Mouse (Mus musculus) neural tube, embryonic 15.5 days (tissue): ENCODE results near the gene Gpn2. TPM values are rescaled to one million over a fixed set of nuclear protein-coding genes. Genes with fewer than 3 reads are reported as not detected.

Experiments used
- ATAC-seq: fragments of 200-750 bp; cut with Nextera tagmentation; 2 replicates; pipeline ENCODE4 v1.8.0; 2017; ENCODE audit warnings: mild to moderate bottlenecking, moderate TSS enrichment, moderate library complexity; ENCODE audit not compliant: low FRiP score
- H3K27ac ChIP-seq: fragments of 300-500 bp; sonication (generic); replicated peaks from 2 replicates; pipeline ENCODE4 v1.5.1; 2015; ENCODE audit warnings: mild to moderate bottlenecking, inconsistent platforms
- H3K27me3 ChIP-seq: fragments of 300-500 bp; sonication (generic); replicated peaks from 2 replicates; pipeline ENCODE4 v1.6.1; 2015; ENCODE audit warnings: inconsistent platforms
- H3K36me3 ChIP-seq: fragments of 300-500 bp; sonication (generic); 2 replicates; pipeline ENCODE4 v1.6.1; 2015; ENCODE audit warnings: inconsistent platforms
- H3K4me1 ChIP-seq: fragments of 300-500 bp; sonication (generic); 2 replicates; pipeline ENCODE4 v1.6.1; 2015; ENCODE audit warnings: inconsistent platforms
- H3K4me2 ChIP-seq: fragments of 300-500 bp; sonication (generic); 2 replicates; pipeline ENCODE4 v1.6.1; 2015; ENCODE audit warnings: inconsistent platforms, mild to moderate bottlenecking, moderate library complexity
- H3K4me3 ChIP-seq: fragments of 300-500 bp; sonication (generic); replicated peaks from 2 replicates; pipeline ENCODE4 v1.5.1; 2015; ENCODE audit warnings: mild to moderate bottlenecking, inconsistent platforms
- H3K9ac ChIP-seq: fragments of 300-500 bp; sonication (generic); replicated peaks from 2 replicates; pipeline ENCODE4 v1.6.1; 2015; ENCODE audit warnings: mild to moderate bottlenecking, inconsistent platforms
- H3K9me3 ChIP-seq: fragments of 300-500 bp; sonication (generic); replicated peaks from 2 replicates; pipeline ENCODE4 v1.6.1; 2016; ENCODE audit warnings: inconsistent platforms
- WGBS: fragments of 180-500 bp; shearing (Covaris S2); methylation state at CpG from one replicate; pipeline ENCODE4 v1.1.7; 2015; ENCODE audit warnings: mixed read lengths; 5-methylcytosine and 5-hydroxymethylcytosine counted together
- polyA plus RNA-seq: library from polyadenylated mRNA; unstranded; fragments of >200 nt; fragmentation: Nextera tagmentation; extraction: Ambion mirVana; gene quantifications from 2 replicates; pipeline ENCODE4 v1.2.1, GENCODE M21; 2015

The Gpn2 gene
- polyA plus RNA-seq, 1 experiment from 2014 or later: 17.0 TPM

DNA sequence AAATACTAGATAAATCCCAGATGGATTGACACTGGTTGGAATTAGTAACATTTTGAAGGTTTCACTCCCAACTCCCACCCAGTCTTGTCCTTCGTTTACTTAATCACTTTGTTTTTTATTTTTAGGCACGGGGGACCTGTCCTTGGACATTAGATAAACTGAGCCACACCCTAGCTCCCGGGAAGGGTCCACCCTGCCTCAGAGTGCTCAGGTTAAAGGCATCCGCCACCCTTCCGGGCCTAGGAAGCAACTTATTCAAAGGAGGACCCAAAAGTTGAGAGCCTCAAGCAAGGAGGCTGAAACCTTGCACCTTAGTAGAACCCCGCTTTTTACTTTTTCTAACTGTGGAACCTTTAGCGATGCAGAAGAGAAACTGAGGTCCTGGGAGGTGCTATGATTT lies 15.0 kb downstream of the Gpn2 start:
- H3K27ac ChIP-seq: no peak overlapping the region
- peak overlapping the region; percentile 71 for H3K4me2 ChIP-seq
- H3K27me3 ChIP-seq: peaks cover 59% of the 10 kb centered on the region
- peaks cover 19% of the 10 kb centered on the region for H3K4me1 ChIP-seq
- peak overlapping the region; percentile 42; the same call in 1 of the 2 replicates for H3K9ac ChIP-seq
- 25% methylated on average over 7 of the region's 7 CpGs for WGBS
- no peaks in the 10 kb centered on the region for H3K9me3 ChIP-seq
- peak overlapping the region; percentile 43 for H3K4me3 ChIP-seq
- H3K36me3 ChIP-seq: peaks cover 9% of the 10 kb centered on the region
- ATAC-seq: no peak

DNA sequence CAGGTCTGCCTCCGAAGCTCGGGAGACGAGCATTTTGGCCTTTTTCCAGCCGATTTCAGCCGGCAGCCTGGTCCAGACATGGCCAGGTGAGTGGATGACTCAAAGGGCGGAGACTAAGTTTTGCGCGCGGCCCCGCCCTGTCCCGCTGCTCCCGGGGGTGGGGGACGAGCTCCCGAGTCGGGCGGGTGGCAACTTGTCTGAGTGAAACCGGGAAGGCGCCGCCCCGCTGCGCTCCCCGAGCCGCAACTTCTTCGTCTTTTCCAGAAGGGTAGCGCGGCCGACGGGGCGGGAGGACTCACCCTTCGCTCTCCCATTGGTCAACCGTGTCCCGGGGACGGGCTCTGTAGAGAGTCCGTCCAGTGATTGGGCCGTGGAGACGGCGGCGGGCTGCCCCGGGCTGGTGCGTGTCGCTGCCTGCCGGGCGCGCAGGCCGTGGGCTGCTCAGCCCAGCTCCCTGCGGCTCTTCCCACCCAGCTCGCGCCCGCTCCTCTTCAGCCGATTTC lies 15.5 kb downstream of the Gpn2 start:
- Histone ChIP-seq H3K4me1 (peaks cover 19% of the 10 kb centered on the region), H3K4me3 (peak overlapping the region; percentile 43), H3K9me3 (no peaks in the 10 kb centered on the region), H3K27me3 (peaks cover 59% of the 10 kb centered on the region), H3K36me3 (peaks cover 11% of the 10 kb centered on the region), H3K4me2 (peak overlapping the region; percentile 71), H3K9ac (peak overlapping the region; percentile 42; the same call in 1 of the 2 replicates), H3K27ac (no peak overlapping the region)
- 0% methylated on average over 49 of the region's 50 CpGs for WGBS
- ATAC-seq: peak; percentile 76

DNA sequence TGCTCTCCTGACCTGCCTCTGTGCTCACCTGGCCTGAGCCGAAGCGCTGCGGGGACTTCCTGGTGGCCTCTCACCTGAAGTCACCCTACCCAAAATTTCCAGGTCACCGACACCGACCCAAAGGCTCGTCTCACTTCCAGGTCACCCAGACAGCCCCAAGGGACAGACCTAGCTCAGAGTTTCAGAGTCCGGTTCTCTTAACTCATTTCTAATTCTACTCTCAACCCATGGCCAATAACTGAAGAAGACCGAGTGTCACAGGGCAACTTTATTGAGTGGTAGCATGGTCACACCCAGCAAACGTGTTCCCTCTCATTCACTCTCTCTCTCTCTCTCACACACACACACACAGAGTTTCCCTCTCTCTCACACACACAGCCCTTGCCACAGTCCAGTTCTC lies 16.1 kb downstream of the Gpn2 start:
- H3K9ac ChIP-seq: no peak overlapping the region
- peak overlapping the region; percentile 43 for H3K4me3 ChIP-seq
- H3K4me1 ChIP-seq: peaks cover 19% of the 10 kb centered on the region
- no peak overlapping the region for H3K27ac ChIP-seq
- H3K9me3 ChIP-seq: no peaks in the 10 kb centered on the region
- H3K4me2 ChIP-seq: peak overlapping the region; percentile 71
- ATAC-seq: no peak
- WGBS: 15% methylated on average over 9 of the region's 9 CpGs
- peaks cover 59% of the 10 kb centered on the region for H3K27me3 ChIP-seq
- peaks cover 13% of the 10 kb centered on the region for H3K36me3 ChIP-seq

DNA sequence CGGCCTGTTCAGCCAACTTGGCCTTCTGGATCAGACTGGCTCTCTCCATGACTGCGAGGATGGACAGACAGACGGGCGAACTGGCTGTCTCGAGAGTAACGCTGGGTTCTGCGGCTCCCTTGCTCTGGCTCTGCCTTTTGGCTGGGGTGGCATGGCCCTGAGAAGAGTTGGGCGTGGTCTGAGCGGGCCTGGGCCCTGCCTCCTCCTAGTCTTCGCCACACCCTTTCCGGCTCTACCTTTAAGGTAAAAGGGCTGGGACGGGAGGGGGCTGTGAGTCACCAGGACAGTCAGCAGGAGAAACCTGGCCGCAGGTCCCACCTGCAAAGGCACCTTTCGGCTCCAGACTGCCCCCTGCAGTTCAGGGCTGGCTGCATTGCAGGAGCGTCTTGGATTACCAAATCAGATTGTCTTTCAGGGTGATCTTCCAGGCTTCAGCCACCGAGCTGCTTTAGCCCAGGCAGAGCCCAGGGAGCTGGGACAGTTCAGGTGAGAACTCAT lies 17.6 kb downstream of the Gpn2 start, which contains the start of gene Sfn:
Gene Sfn (minus strand): TSS at position 448 of the 498 bp plus-strand sequence.
- no peak for ATAC-seq
- Histone ChIP-seq H3K9me3 (no peaks in the 10 kb centered on the region), H3K4me2 (peak within 1 kb of the TSS; percentile 26), H3K9ac (no peak within 1 kb of the TSS), H3K36me3 (peaks cover 27% of the 10 kb centered on the region), H3K27ac (no peak within 1 kb of the TSS), H3K27me3 (peaks cover 59% of the 10 kb centered on the region), H3K4me1 (peaks cover 19% of the 10 kb centered on the region), H3K4me3 (peak within 1 kb of the TSS; percentile 14)
- under 1% methylated on average over 16 of the region's 16 CpGs for WGBS

DNA sequence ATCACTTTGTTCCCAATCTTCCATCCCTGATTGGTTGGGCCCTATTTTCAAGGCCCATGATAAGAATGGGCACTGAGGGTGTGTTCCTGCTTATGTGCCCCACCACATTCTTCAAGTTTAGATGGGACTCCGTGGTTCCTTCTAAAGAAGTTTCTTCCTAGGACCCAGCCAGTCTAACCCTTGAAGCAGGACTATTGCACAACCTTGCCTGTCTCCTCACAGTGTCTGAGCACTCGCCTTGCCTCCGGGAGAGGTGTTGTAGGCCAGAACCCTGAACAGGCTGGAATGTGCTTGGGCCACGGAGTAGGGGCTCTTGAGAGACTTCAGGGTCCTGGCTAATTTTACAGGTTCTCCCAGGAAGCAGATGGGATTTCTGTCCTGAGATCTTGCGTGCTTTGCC lies 18.9 kb downstream of the Gpn2 start:
- no peak for ATAC-seq
- Histone ChIP-seq H3K27ac (no peak overlapping the region), H3K27me3 (peaks cover 50% of the 10 kb centered on the region), H3K36me3 (peaks cover 39% of the 10 kb centered on the region), H3K4me1 (peaks cover 19% of the 10 kb centered on the region), H3K4me3 (no peak overlapping the region), H3K9ac (no peak overlapping the region), H3K4me2 (no peak overlapping the region), H3K9me3 (no peaks in the 10 kb centered on the region)
- WGBS: 92% methylated on average over 5 of the region's 5 CpGs

DNA sequence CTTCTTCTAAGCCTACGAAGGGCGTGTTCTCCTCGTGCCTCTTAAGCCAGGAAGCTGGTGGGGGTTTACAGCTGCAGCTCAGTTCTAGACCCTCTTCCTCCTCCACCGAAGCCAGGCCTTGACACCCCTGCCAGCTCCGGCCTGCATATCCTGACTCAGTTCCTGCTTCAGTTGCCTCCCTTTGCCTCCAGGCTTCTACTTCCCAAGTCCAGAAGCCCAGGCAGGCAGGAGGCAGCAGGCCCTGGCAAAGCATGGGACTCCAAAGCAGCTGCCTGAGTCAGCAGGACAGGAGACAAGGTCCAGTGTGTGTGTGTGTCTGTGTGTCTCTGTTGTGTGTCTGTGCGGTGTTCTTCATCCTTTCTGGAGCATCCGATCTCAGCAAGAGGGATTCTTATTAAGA lies 20.0 kb downstream of the Gpn2 start:
- no peak overlapping the region for H3K4me3 ChIP-seq
- H3K27me3 ChIP-seq: peaks cover 39% of the 10 kb centered on the region
- H3K27ac ChIP-seq: no peak overlapping the region
- ATAC-seq: no peak
- peaks cover 46% of the 10 kb centered on the region for H3K36me3 ChIP-seq
- no peak overlapping the region for H3K4me2 ChIP-seq
- no peaks in the 10 kb centered on the region for H3K9me3 ChIP-seq
- WGBS: 92% methylated on average over 7 of the region's 7 CpGs
- H3K4me1 ChIP-seq: peaks cover 18% of the 10 kb centered on the region
- H3K9ac ChIP-seq: no peak overlapping the region

DNA sequence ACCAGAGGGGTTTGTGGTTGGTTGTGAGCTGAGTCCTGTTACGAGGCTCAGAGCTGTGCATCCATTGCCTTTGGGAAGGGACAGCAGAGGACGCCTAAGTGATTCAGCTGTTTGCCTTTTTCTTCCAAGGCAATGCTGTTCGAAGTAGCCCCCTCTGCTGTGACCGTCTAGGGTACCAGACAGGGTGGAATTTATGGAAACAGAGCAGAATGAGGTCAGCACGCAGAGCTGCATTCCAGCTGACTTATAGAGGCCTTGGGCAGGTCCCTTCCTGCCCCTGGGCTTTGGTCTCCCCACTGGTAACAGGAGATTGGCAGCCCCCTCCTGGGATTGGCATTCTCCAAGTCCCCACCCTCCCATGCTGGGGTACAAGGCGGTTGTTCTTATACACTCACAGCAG lies 20.7 kb downstream of the Gpn2 start:
- H3K4me2 ChIP-seq: no peak overlapping the region
- WGBS: 56% methylated on average over 6 of the region's 6 CpGs
- no peaks in the 10 kb centered on the region for H3K9me3 ChIP-seq
- peaks cover 46% of the 10 kb centered on the region for H3K36me3 ChIP-seq
- ATAC-seq: no peak
- H3K27ac ChIP-seq: no peak overlapping the region
- H3K27me3 ChIP-seq: peaks cover 32% of the 10 kb centered on the region
- H3K4me3 ChIP-seq: no peak overlapping the region
- H3K4me1 ChIP-seq: peaks cover 11% of the 10 kb centered on the region
- H3K9ac ChIP-seq: no peak overlapping the region

DNA sequence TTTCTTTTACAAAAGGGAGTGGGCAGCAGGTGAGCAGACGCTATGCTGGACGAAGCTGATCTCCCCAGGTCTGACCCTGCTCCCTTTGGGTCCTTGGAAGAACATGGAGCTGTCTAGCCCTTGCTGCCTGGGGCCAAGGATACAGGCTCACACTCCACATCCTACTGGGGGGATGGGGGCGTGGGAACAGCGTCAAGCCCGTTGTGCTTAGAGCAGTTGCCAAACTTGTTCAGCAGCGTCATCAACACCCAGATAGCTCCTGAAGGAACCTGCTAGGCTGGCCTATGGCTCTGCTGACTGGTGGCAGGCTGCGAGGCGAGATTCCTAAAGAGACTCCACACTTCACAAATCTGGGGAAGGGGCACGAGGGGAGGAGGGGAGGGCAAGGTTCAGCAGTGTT lies 21.2 kb downstream of the Gpn2 start:
- ATAC-seq: no peak
- Histone ChIP-seq H3K27me3 (peaks cover 28% of the 10 kb centered on the region), H3K9ac (no peak overlapping the region), H3K4me1 (peaks cover 6% of the 10 kb centered on the region), H3K9me3 (no peaks in the 10 kb centered on the region), H3K36me3 (peaks cover 47% of the 10 kb centered on the region), H3K4me3 (no peak overlapping the region), H3K27ac (no peak overlapping the region), H3K4me2 (no peak overlapping the region)
- 62% methylated on average over 9 of the region's 9 CpGs for WGBS

DNA sequence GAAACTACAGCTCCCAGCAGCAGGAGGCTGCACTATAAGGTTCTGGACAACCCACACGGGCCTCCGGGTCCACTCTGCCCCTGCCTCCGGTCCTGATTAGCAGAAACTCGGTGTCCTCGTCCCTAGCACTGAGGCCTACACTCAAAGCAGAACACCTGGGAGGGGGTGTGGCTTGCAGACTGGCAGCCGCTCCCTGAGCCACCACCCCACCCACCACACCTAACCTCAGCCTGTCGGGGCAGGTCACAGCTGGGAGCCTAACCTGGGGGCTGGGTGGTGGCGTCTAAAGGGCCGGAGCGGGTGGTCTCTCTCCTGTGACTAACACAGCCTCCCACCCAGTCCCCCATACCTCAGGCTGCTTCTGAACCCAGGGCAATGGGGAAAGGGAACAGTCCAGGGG lies 23.1 kb downstream of the Gpn2 start:
- Histone ChIP-seq H3K4me1 (no peaks in the 10 kb centered on the region), H3K9me3 (no peaks in the 10 kb centered on the region), H3K27me3 (peaks cover 17% of the 10 kb centered on the region), H3K36me3 (peaks cover 64% of the 10 kb centered on the region), H3K9ac (no peak overlapping the region), H3K27ac (no peak overlapping the region), H3K4me3 (no peak overlapping the region), H3K4me2 (no peak overlapping the region)
- ATAC-seq: no peak
- WGBS: 78% methylated on average over 10 of the region's 10 CpGs

DNA sequence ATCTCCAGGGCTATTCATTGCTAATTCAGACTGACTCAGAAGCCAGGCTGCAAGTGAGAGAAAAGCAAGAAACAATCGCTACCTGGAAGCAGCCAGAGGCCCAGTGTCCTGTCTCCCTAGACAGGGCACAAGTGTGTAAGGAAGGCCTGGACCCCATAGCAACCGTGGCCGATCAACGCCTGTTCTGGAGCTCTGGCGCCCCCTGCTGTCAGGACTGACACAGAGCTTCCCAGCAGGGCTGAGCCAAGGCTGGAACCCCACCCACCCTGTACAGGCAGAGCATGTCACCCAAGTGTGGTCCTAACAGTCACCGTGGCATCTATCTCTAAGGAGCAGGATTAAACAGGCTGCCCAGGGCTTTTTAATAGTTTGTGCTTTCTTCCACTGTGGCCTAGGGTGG lies 25.6 kb downstream of the Gpn2 start:
- Histone ChIP-seq H3K36me3 (peaks cover 74% of the 10 kb centered on the region), H3K4me1 (no peaks in the 10 kb centered on the region), H3K4me3 (no peak overlapping the region), H3K4me2 (no peak overlapping the region), H3K27me3 (no peaks in the 10 kb centered on the region), H3K9ac (no peak overlapping the region), H3K9me3 (no peaks in the 10 kb centered on the region), H3K27ac (no peak overlapping the region)
- no peak for ATAC-seq
- WGBS: 20% methylated on average over 6 of the region's 6 CpGs

DNA sequence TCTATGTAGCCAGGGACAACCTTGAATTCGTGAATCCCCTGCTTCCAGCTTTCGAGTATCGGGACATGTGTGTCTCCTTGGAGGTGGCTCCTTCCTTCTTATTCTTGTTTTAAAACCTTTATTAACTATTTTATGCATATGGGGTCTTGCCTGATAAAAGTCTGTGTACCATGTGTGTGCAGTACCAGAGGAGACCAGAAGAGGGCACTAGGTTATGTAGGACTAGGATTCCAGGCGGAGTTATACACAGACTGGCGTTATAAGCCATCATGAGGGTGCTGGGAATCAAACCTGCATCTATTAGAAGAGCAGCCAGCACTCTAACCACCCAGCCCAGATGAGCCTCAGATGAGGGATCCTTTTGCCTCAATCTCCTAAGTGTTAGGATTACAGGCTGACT lies 27.7 kb downstream of the Gpn2 start:
- no peak overlapping the region for H3K4me2 ChIP-seq
- H3K9me3 ChIP-seq: no peaks in the 10 kb centered on the region
- no peaks in the 10 kb centered on the region for H3K4me1 ChIP-seq
- no peak overlapping the region for H3K27ac ChIP-seq
- no peaks in the 10 kb centered on the region for H3K27me3 ChIP-seq
- no peak overlapping the region for H3K9ac ChIP-seq
- H3K4me3 ChIP-seq: no peak overlapping the region
- H3K36me3 ChIP-seq: peaks cover 64% of the 10 kb centered on the region
- WGBS: 99% methylated on average over 5 of the region's 5 CpGs
- ATAC-seq: no peak

DNA sequence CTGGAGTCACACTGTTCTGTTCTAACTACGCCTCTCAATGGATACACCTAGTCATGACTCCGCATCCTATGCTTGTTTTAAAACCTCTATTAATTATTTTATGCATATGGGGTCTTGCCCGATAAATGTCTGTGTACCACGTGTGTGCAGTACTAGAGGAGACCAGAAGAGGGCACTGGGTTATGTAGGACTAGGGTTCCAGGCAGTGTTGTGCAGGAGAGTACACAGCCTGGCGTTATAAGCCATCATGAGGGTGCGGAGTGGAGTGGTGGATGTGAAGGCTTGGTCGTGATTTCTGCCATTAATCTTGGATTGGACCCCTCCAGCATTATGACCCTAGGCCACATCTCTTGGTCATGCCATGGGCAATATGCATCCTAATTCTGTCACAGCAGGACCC lies 28.3 kb downstream of the Gpn2 start:
- no peak for ATAC-seq
- H3K27me3 ChIP-seq: no peaks in the 10 kb centered on the region
- WGBS: 97% methylated on average over 7 of the region's 7 CpGs
- H3K9me3 ChIP-seq: no peaks in the 10 kb centered on the region
- H3K9ac ChIP-seq: no peak overlapping the region
- no peak overlapping the region for H3K4me2 ChIP-seq
- H3K27ac ChIP-seq: no peak overlapping the region
- H3K4me3 ChIP-seq: no peak overlapping the region
- no peaks in the 10 kb centered on the region for H3K4me1 ChIP-seq
- H3K36me3 ChIP-seq: peaks cover 63% of the 10 kb centered on the region
